Mouse (Mus musculus): ENCODE data around the gene Slc36a4. TPM values are rescaled to one million over a fixed set of nuclear protein-coding genes. Genes with fewer than 3 reads are reported as not detected.

The Slc36a4 gene
- polyA plus RNA-seq, 1 experiment from 2014 or later = 19.3 TPM

GRCm38 (mm10) chr9:15715193-15715989 is 5.9 kb downstream of the Slc36a4 start:
- Histone ChIP-seq H3K27ac (replicated peaks; ENCODE audit: low read depth, low read length) (no peak overlapping the region), H3K9me3 (replicated peaks; ENCODE audit: control insufficient read depth, low read length) (no peaks in the 10 kb centered on the region), H3K27me3 (ENCODE audit: control insufficient read depth, insufficient read depth, low read length) (no peaks in the 10 kb centered on the region), H3K4me3 (ENCODE audit: low read depth, low read length) (no peak overlapping the region), H3K36me3 (replicated peaks; ENCODE audit: control insufficient read depth, insufficient read depth, low read depth, low read length) (no peaks in the 10 kb centered on the region), H3K4me2 (ENCODE audit: low read depth, low read length) (no peak overlapping the region), H3K9ac (replicated peaks; ENCODE audit: low read length) (no peak overlapping the region), H3K4me1 (ENCODE audit: control insufficient read depth, insufficient read depth, low read length) (no peaks in the 10 kb centered on the region)
- DNase-seq (ENCODE audit: low spot score) (no peak), ATAC-seq (replicated peaks; ENCODE audit: insufficient number of reproducible peaks, low FRiP score, low TSS enrichment, low read depth) (no peak)
- WGBS = 89% methylated on average over 11 of the region's 11 CpGs

DNA sequence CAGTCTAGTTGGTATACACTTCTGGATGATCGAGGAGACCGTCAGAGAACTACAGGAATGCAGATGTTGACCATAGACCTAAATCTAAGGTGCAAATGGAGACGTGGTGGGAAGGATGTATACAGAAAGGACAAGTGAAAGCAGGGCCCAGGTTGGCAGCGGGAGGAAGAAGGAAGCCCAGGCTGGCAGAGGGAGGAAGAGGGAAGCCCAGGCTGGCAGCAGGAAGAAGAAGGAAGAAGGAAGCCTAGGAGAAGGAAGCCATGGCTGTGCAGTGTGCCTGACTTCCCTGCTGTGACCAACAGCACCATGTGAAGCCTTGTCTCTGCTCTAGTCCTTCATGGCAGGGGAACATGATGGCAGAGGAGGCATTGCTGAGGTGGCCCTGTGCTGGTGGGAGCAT is 7.8 kb downstream of the Slc36a4 start:
- no peak for ATAC-seq (replicated peaks; ENCODE audit: insufficient number of reproducible peaks, low FRiP score, low TSS enrichment, low read depth)
- Histone ChIP-seq H3K4me2 (ENCODE audit: low read depth, low read length) (no peak overlapping the region), H3K9ac (replicated peaks; ENCODE audit: low read length) (no peak overlapping the region), H3K4me3 (ENCODE audit: low read depth, low read length) (no peak overlapping the region), H3K4me1 (ENCODE audit: control insufficient read depth, insufficient read depth, low read length) (no peaks in the 10 kb centered on the region), H3K36me3 (replicated peaks; ENCODE audit: control insufficient read depth, insufficient read depth, low read depth, low read length) (no peaks in the 10 kb centered on the region), H3K27me3 (ENCODE audit: control insufficient read depth, insufficient read depth, low read length) (no peaks in the 10 kb centered on the region), H3K27ac (replicated peaks; ENCODE audit: low read depth, low read length) (no peak overlapping the region), H3K9me3 (replicated peaks; ENCODE audit: control insufficient read depth, low read length) (no peaks in the 10 kb centered on the region)
- no peak for DNase-seq (ENCODE audit: low spot score)
- 92% methylated on average over 4 of the region's 4 CpGs for WGBS

DNA sequence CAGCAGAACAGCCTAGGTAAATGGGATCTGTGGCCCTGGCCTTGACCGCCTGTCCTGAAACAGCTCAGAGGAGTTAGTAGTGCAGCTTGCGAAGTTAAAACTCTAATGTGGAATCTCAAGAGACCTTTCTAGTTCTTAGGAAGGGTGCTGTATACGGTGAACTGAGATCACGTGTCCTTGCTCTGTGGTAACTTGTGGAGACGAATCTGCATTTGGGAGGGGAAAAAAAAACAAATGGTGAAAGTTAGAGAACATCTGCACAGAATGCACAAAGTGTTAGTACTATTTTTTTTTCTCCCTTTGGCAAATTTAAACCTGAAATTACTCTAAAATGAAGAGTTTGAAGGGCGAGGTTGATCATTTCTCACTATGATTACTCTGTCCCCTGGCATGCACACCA is 8.8 kb downstream of the Slc36a4 start:
- Histone ChIP-seq H3K27ac (replicated peaks; ENCODE audit: low read depth, low read length) (no peak overlapping the region), H3K9me3 (replicated peaks; ENCODE audit: control insufficient read depth, low read length) (no peaks in the 10 kb centered on the region), H3K27me3 (ENCODE audit: control insufficient read depth, insufficient read depth, low read length) (no peaks in the 10 kb centered on the region), H3K4me2 (ENCODE audit: low read depth, low read length) (no peak overlapping the region), H3K36me3 (replicated peaks; ENCODE audit: control insufficient read depth, insufficient read depth, low read depth, low read length) (no peaks in the 10 kb centered on the region), H3K4me3 (ENCODE audit: low read depth, low read length) (no peak overlapping the region), H3K4me1 (ENCODE audit: control insufficient read depth, insufficient read depth, low read length) (no peaks in the 10 kb centered on the region), H3K9ac (replicated peaks; ENCODE audit: low read length) (no peak overlapping the region)
- DNase-seq (ENCODE audit: low spot score) = no peak
- ATAC-seq (replicated peaks; ENCODE audit: insufficient number of reproducible peaks, low FRiP score, low TSS enrichment, low read depth) = no peak
- 86% methylated on average over 6 of the region's 6 CpGs for WGBS

DNA sequence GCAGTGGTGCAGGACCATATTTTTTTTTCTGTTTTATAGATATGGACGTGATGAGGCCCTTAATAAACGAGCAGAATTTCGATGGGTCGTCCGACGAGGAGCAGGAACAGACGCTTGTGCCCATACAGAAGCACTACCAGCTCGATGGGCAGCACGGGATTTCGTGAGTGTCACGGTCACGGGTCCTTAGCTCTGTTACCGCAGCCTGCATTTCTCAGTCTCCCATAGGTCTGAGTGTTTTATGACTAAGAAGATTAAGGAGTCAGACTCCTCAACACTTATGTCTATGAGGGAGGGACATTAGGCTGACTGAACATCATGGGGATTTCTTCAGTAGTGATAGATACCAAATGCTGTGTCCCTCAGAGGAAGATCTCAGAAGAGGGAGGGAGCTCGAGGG is 10.1 kb downstream of the Slc36a4 start:
- Histone ChIP-seq H3K36me3 (replicated peaks; ENCODE audit: control insufficient read depth, insufficient read depth, low read depth, low read length) (no peaks in the 10 kb centered on the region), H3K9me3 (replicated peaks; ENCODE audit: control insufficient read depth, low read length) (no peaks in the 10 kb centered on the region), H3K4me2 (ENCODE audit: low read depth, low read length) (no peak overlapping the region), H3K9ac (replicated peaks; ENCODE audit: low read length) (no peak overlapping the region), H3K4me1 (ENCODE audit: control insufficient read depth, insufficient read depth, low read length) (no peaks in the 10 kb centered on the region), H3K4me3 (ENCODE audit: low read depth, low read length) (no peak overlapping the region), H3K27ac (replicated peaks; ENCODE audit: low read depth, low read length) (no peak overlapping the region), H3K27me3 (ENCODE audit: control insufficient read depth, insufficient read depth, low read length) (no peaks in the 10 kb centered on the region)
- ATAC-seq (replicated peaks; ENCODE audit: insufficient number of reproducible peaks, low FRiP score, low TSS enrichment, low read depth) = no peak
- DNase-seq (ENCODE audit: low spot score) = no peak
- WGBS = 87% methylated on average over 14 of the region's 14 CpGs

DNA sequence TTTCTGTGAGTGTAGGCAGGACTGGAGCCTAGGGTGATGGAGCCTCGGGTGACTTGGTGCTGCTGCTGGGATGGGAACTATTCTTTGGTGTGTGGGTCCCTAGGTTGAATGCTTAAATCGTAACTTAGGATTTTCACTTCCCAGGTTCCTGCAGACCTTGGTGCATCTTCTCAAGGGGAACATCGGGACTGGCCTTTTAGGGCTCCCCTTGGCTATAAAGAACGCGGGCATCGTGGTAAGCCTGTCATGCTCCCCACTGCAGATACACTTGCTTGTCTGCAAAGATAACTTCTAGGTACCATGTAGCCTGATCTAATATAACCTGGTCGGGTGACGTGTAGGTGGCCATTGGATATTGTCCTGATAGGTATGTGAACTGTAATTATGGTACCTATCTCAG is 11.0 kb downstream of the Slc36a4 start:
- no peak for ATAC-seq (replicated peaks; ENCODE audit: insufficient number of reproducible peaks, low FRiP score, low TSS enrichment, low read depth)
- DNase-seq (ENCODE audit: low spot score) = no peak
- no peaks in the 10 kb centered on the region for H3K27me3 ChIP-seq (ENCODE audit: control insufficient read depth, insufficient read depth, low read length)

DNA sequence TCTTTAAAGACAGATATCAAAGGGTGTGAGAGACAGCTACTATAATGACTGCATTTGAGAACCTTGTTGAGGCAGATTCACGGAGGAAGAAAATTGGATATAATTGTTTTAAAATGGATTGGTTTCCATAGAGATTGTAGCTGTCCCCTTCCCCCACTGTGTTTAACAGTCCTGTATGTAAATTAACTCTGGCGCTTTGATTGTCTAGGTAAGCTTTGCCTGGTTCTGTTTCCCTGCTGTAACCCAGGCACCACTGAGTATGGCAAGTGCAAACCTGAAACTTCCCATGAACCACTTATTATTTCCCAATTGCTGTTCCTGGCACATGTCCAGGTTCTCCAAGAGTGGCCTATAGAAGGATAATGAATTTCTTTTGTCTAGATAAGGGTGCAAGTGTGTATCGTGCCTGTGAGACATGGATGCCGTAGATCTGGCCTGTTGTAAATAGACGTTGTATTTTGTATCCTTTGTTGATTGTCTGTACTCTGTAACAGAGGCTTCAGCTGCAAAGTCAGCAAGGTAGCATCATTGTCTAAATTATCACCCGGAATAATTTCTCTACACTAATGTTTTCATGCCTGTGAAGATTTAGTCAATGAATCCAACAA is 11.8 kb downstream of the Slc36a4 start:
- no peak overlapping the region for H3K9ac ChIP-seq (replicated peaks; ENCODE audit: low read length)
- H3K27me3 ChIP-seq (ENCODE audit: control insufficient read depth, insufficient read depth, low read length) = no peaks in the 10 kb centered on the region
- WGBS = 76% methylated on average over 6 of the region's 6 CpGs
- 0 out of 2 replicates have a peak, but pooled peaks cover 2% of the 10 kb centered on the region for H3K36me3 ChIP-seq (replicated peaks; ENCODE audit: control insufficient read depth, insufficient read depth, low read depth, low read length)
- H3K4me1 ChIP-seq (ENCODE audit: control insufficient read depth, insufficient read depth, low read length) = no peaks in the 10 kb centered on the region
- DNase-seq (ENCODE audit: low spot score) (no peak), ATAC-seq (replicated peaks; ENCODE audit: insufficient number of reproducible peaks, low FRiP score, low TSS enrichment, low read depth) (no peak)
- no peaks in the 10 kb centered on the region for H3K9me3 ChIP-seq (replicated peaks; ENCODE audit: control insufficient read depth, low read length)
- no peak overlapping the region for H3K27ac ChIP-seq (replicated peaks; ENCODE audit: low read depth, low read length)
- no peak overlapping the region for H3K4me2 ChIP-seq (ENCODE audit: low read depth, low read length)
- no peak overlapping the region for H3K4me3 ChIP-seq (ENCODE audit: low read depth, low read length)

More for the DNA sequence above, 11.0 kb downstream of the Slc36a4 start:
- Histone ChIP-seq H3K27ac (replicated peaks; ENCODE audit: low read depth, low read length) (no peak overlapping the region), H3K9me3 (replicated peaks; ENCODE audit: control insufficient read depth, low read length) (no peaks in the 10 kb centered on the region), H3K4me1 (ENCODE audit: control insufficient read depth, insufficient read depth, low read length) (no peaks in the 10 kb centered on the region), H3K36me3 (replicated peaks; ENCODE audit: control insufficient read depth, insufficient read depth, low read depth, low read length) (0 out of 2 replicates have a peak, but pooled peaks cover 2% of the 10 kb centered on the region), H3K4me2 (ENCODE audit: low read depth, low read length) (no peak overlapping the region), H3K4me3 (ENCODE audit: low read depth, low read length) (no peak overlapping the region), H3K9ac (replicated peaks; ENCODE audit: low read length) (no peak overlapping the region)
- WGBS = 90% methylated on average over 8 of the region's 8 CpGs

GRCm38 (mm10) chr9:15722506-15722905 is 13.0 kb downstream of the Slc36a4 start:
- WGBS = 87% methylated on average over 8 of the region's 8 CpGs
- Histone ChIP-seq H3K9ac (replicated peaks; ENCODE audit: low read length) (no peak overlapping the region), H3K36me3 (replicated peaks; ENCODE audit: control insufficient read depth, insufficient read depth, low read depth, low read length) (peaks cover 2% of the 10 kb centered on the region; the same call in 1 of the 2 replicates), H3K27me3 (ENCODE audit: control insufficient read depth, insufficient read depth, low read length) (no peaks in the 10 kb centered on the region), H3K27ac (replicated peaks; ENCODE audit: low read depth, low read length) (no peak overlapping the region), H3K4me3 (ENCODE audit: low read depth, low read length) (no peak overlapping the region), H3K9me3 (replicated peaks; ENCODE audit: control insufficient read depth, low read length) (no peaks in the 10 kb centered on the region), H3K4me2 (ENCODE audit: low read depth, low read length) (no peak overlapping the region), H3K4me1 (ENCODE audit: control insufficient read depth, insufficient read depth, low read length) (no peaks in the 10 kb centered on the region)
- DNase-seq (ENCODE audit: low spot score) (no peak), ATAC-seq (replicated peaks; ENCODE audit: insufficient number of reproducible peaks, low FRiP score, low TSS enrichment, low read depth) (no peak)

GRCm38 (mm10) chr9:15727168-15727567 is 17.6 kb downstream of the Slc36a4 start:
- Histone ChIP-seq H3K9ac (replicated peaks; ENCODE audit: low read length) (no peak overlapping the region), H3K4me2 (ENCODE audit: low read depth, low read length) (no peak overlapping the region), H3K36me3 (replicated peaks; ENCODE audit: control insufficient read depth, insufficient read depth, low read depth, low read length) (peaks cover 2% of the 10 kb centered on the region; the same call in 1 of the 2 replicates), H3K4me1 (ENCODE audit: control insufficient read depth, insufficient read depth, low read length) (no peaks in the 10 kb centered on the region), H3K9me3 (replicated peaks; ENCODE audit: control insufficient read depth, low read length) (no peaks in the 10 kb centered on the region), H3K27me3 (ENCODE audit: control insufficient read depth, insufficient read depth, low read length) (no peaks in the 10 kb centered on the region), H3K27ac (replicated peaks; ENCODE audit: low read depth, low read length) (no peak overlapping the region), H3K4me3 (ENCODE audit: low read depth, low read length) (no peak overlapping the region)
- ATAC-seq (replicated peaks; ENCODE audit: insufficient number of reproducible peaks, low FRiP score, low TSS enrichment, low read depth) (no peak), DNase-seq (ENCODE audit: low spot score) (no peak)
- 90% methylated on average over 8 of the region's 8 CpGs for WGBS
